Mouse (Mus musculus): ENCODE data around the gene Pkp1. TPM values are rescaled to one million over a fixed set of nuclear protein-coding genes. Genes with fewer than 3 reads are reported as not detected.

The Pkp1 gene
- under 1 TPM in 1 of 4 experiments, not detected in 3; 0.11 TPM for total RNA-seq (2022)

GRCm38 (mm10) chr1:135918644-135919407 lies at the start of gene Pkp1:
Gene Pkp1, minus strand, starts transcription at chr1:135919207.
- no peak for DNase-seq (ENCODE audit: low spot score in 2 of 2)

GRCm38 (mm10) chr1:135967739-135968138 lies 48.7 kb upstream of the Pkp1 start:
- no peak for DNase-seq (ENCODE audit: low spot score in 2 of 2)

GRCm38 (mm10) chr1:135964561-135964960 lies 45.6 kb upstream of the Pkp1 start:
- DNase-seq (ENCODE audit: low spot score in 2 of 2): no peak

- no peak for DNase-seq (ENCODE audit: low spot score in 2 of 2)
Observed at GRCm38 (mm10) chr1:135963177-135963576, 44.2 kb upstream of the Pkp1 start.

GRCm38 (mm10) chr1:135958483-135958882 lies 39.5 kb upstream of the Pkp1 start:
- no peak for DNase-seq (ENCODE audit: low spot score in 2 of 2)

- no peak for DNase-seq (ENCODE audit: low spot score in 2 of 2)
Observed at GRCm38 (mm10) chr1:135948871-135949270, 29.9 kb upstream of the Pkp1 start.

- no peak for DNase-seq (ENCODE audit: low spot score in 2 of 2)
Observed at GRCm38 (mm10) chr1:135946247-135946646, 27.2 kb upstream of the Pkp1 start.

- DNase-seq (ENCODE audit: low spot score in 2 of 2): peak in 1 of 2 experiments; percentile 27
Observed at GRCm38 (mm10) chr1:135945711-135946110, 26.7 kb upstream of the Pkp1 start.

- peak; percentile 52 to 60 for DNase-seq (ENCODE audit: low spot score in 2 of 2)
Observed at GRCm38 (mm10) chr1:135944526-135945259, 25.7 kb upstream of the Pkp1 start.

- no peak for DNase-seq (ENCODE audit: low spot score in 2 of 2)
Observed at GRCm38 (mm10) chr1:135943713-135944112, 24.7 kb upstream of the Pkp1 start.

GRCm38 (mm10) chr1:135942116-135942515 lies 23.1 kb upstream of the Pkp1 start:
- no peak for DNase-seq (ENCODE audit: low spot score in 2 of 2)

- DNase-seq (ENCODE audit: low spot score in 2 of 2): no peak
Observed at GRCm38 (mm10) chr1:135941259-135942006, 22.4 kb upstream of the Pkp1 start.

GRCm38 (mm10) chr1:135936091-135936490 lies 17.1 kb upstream of the Pkp1 start:
- DNase-seq (ENCODE audit: low spot score in 2 of 2): no peak

GRCm38 (mm10) chr1:135933704-135934293 lies 14.8 kb upstream of the Pkp1 start:
- no peak for DNase-seq (ENCODE audit: low spot score in 2 of 2)

- no peak for DNase-seq (ENCODE audit: low spot score in 2 of 2)
Observed at GRCm38 (mm10) chr1:135929876-135930275, 10.9 kb upstream of the Pkp1 start.

GRCm38 (mm10) chr1:135925848-135926247 lies 6.8 kb upstream of the Pkp1 start:
- DNase-seq (ENCODE audit: low spot score in 2 of 2): no peak

- DNase-seq (ENCODE audit: low spot score in 2 of 2): no peak
Observed at GRCm38 (mm10) chr1:135924377-135924994, 5.5 kb upstream of the Pkp1 start.

- no peak for DNase-seq (ENCODE audit: low spot score in 2 of 2)
Observed at GRCm38 (mm10) chr1:135923229-135923628, 4.2 kb upstream of the Pkp1 start.

- no peak for DNase-seq (ENCODE audit: low spot score in 2 of 2)
Observed at GRCm38 (mm10) chr1:135917206-135917605, 1.8 kb downstream of the Pkp1 start.

- DNase-seq (ENCODE audit: low spot score in 2 of 2): no peak
Observed at GRCm38 (mm10) chr1:135916486-135917058, 2.4 kb downstream of the Pkp1 start.

GRCm38 (mm10) chr1:135913657-135914056 lies 5.3 kb downstream of the Pkp1 start:
- no peak for DNase-seq (ENCODE audit: low spot score in 2 of 2)

All from gastrocnemius, adult 8-10 months (tissue).